Mouse (Mus musculus): ENCODE measurements around the gene Dcst1. TPM values are rescaled to one million over a fixed set of nuclear protein-coding genes. Genes with fewer than 3 reads are reported as not detected.

Dcst1 gene
- total RNA-seq, 2 experiments from 2014 or later, result not detected

DNA sequence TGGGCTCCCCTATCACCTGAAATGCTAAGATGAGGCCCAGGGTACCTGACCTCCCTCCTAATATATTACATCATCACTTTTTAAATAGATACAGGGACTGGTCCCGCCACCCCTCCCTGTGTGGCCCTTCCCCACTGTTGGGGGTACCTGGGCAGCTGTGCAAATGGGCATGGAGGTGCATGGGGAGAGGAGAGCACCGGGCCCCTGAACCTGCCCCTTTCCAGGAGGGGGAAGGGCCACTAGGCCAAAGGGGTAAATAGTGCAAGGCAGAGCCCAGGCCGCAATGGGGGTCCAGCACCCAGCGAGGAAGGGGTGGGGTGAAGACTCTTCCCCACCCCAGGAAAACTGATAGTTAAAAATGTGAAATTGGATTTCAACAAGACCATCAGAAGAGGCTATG is 12.8 kb upstream of the Dcst1 start:
- DNase-seq (ENCODE audit: low spot score in 2 of 2), result no peak
- no peak overlapping the region for H3K4me3 ChIP-seq
- TF ChIP-seq CTCF (conservative IDR thresholded peaks at IDR 0.05), result no peak
- H3K27ac ChIP-seq, result peak overlapping the region; percentile 93; the same call in 1 of the 2 replicates

DNA sequence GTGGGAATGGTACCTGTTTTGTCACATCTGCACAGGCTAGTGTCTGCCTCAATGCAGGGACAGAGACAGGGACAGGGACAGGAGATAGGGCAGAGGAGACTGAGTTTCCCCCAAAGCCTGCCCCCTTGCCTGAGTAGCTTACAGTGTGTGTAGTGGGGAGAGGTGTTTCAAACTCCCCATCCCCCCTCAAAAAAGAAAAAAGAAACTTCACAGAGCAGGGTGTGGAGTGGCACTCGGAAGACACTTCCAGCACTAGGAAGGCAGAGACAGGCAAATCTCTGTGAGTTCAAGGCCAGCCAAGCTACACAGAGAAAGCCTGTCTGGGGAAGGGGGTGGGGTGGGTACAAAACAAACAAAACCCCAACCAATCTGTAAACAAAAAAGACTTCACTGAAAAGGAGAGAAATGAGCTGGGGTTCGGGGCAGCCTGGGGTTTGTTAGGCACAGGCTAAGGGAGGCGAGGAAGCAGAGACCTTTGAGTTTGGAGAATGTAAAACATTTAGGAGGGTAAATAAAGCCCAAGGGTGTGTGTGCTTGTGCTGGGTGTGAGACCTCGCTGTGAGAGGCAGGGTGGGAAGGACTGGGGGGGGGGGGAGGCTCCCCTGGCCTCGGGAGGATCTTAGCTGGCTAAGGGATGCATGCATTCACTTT is 8.7 kb upstream of the Dcst1 start:
- H3K27ac ChIP-seq, result no peak overlapping the region
- H3K4me3 ChIP-seq, result no peak overlapping the region
- DNase-seq (ENCODE audit: low spot score in 2 of 2), result no peak
- TF ChIP-seq CTCF (conservative IDR thresholded peaks at IDR 0.05), result no peak

- no peak for TF ChIP-seq CTCF (conservative IDR thresholded peaks at IDR 0.05)
- Histone ChIP-seq H3K4me3 (no peak overlapping the region), H3K27ac (no peak overlapping the region)
- no peak for DNase-seq (ENCODE audit: low spot score in 2 of 2)
These were observed 2.3 kb upstream of the Dcst1 start for GRCm38 (mm10) chr3:89367338-89367737.

DNA sequence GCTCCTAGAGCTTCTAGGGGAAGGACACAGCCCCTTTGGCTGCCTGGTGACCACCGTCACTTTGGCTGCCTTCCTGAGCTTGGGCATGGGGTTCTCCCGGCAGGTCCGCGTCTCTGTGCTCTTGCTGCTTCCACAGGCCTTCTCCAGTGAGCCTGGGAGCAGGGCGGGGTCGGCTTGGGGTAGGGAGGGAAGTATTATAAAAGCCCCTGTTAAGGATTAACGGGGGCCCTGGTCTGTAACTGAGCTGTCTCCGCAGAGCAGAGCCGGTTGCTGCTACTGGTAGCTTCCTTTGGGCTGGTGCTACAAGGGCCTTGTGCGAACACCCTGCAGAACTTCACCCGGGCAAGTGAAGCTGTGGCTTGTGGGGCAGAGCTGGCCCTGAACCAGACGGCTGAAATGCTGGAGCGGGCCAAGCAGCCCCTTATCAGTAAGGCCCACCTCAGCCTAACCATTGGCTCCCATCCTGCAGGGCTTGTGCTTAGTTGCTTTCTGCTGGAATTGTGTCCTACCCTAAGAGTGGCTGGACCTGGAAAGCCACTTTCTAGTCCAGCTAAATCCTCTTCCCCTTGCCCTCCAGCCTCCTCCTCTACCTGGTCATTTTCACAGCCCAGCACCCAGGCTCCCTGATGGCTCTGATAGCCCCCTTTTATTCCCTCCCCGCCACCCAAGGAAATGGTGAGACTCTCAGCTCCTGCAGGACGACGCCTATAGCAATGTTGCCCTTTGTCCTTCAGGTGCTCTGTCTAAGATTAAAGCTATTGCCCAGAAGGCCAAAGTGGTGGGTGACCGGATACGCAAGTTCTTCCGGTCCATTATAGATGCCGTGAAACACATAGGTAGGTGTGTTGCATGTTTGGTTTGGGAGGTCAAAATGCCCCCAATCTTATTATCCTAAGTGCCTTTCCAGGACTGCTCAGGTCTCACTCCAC is 697 bp upstream of the Dcst1 start:
- TF ChIP-seq CTCF (conservative IDR thresholded peaks at IDR 0.05), result no peak

DNA sequence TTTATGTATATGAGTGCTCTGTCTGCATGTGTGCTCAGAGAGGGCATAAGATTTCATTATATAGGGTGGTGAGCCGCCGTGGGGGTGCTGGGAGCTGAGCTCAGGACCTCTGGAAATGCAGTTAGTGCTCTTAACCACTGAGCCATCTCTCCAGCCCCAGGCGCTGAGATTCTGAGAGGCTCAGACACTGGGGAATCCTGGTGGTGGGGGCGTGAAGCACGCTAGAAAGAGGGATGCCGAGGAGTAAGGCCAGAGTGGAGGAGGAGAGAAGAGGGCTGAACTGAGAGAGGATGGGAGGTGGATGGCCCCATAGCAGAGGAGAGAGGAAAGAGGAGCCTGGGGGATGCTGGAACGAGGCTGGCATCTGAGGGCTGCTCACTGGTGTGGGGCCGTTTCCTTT is 422 bp downstream of the Dcst1 start:
- no peak for TF ChIP-seq CTCF (conservative IDR thresholded peaks at IDR 0.05)
- no peak for DNase-seq (ENCODE audit: low spot score in 2 of 2)
- Histone ChIP-seq H3K27ac (no peak overlapping the region), H3K4me3 (no peak overlapping the region)

More for the DNA sequence above, 697 bp upstream of the Dcst1 start:
- DNase-seq (ENCODE audit: low spot score in 2 of 2), result no peak
- no peak overlapping the region for H3K27ac ChIP-seq
- H3K4me3 ChIP-seq, result no peak overlapping the region

GRCm38 (mm10) chr3:89361675-89362074 is 3.4 kb downstream of the Dcst1 start, which contains the start of gene Dcst2:
Dcst2 (plus strand) TSS chr3:89361975.
- DNase-seq (ENCODE audit: low spot score in 2 of 2), result no peak
- Histone ChIP-seq H3K27ac (no peak within 1 kb of the TSS), H3K4me3 (no peak within 1 kb of the TSS)
- no peak for TF ChIP-seq CTCF (conservative IDR thresholded peaks at IDR 0.05)

- Histone ChIP-seq H3K27ac (no peak overlapping the region), H3K4me3 (no peak overlapping the region)
- TF ChIP-seq CTCF (conservative IDR thresholded peaks at IDR 0.05), result no peak
- no peak for DNase-seq (ENCODE audit: low spot score in 2 of 2)
These were observed 4.8 kb downstream of the Dcst1 start for GRCm38 (mm10) chr3:89360237-89360636.

DNA sequence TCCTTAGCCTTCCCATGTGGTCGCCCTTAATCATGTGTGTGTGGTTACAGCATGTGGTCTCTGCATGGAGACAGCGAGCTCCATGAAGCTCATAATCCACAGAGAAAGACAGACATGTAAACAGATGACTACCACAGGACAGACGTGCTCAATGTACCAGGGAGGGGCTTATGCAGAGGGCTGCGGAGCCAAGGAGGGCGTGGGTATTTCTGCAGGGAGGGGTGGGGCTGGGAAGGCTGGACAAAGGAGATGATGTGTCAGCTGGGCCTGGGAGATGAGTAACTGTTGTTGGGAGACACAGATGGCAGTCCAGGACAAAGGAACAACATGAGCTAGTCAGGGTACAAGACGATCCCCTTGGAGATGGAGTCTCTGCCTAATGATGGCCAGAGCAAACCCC is 5.4 kb downstream of the Dcst1 start:
- DNase-seq (ENCODE audit: low spot score in 2 of 2), result no peak
- H3K4me3 ChIP-seq, result no peak overlapping the region
- TF ChIP-seq CTCF (conservative IDR thresholded peaks at IDR 0.05), result no peak
- no peak overlapping the region; the same call in 1 of the 2 replicates for H3K27ac ChIP-seq

GRCm38 (mm10) chr3:89356029-89356428 is 9.0 kb downstream of the Dcst1 start:
- Histone ChIP-seq H3K27ac (no peak overlapping the region), H3K4me3 (no peak overlapping the region)
- DNase-seq (ENCODE audit: low spot score in 2 of 2), result no peak
- TF ChIP-seq CTCF (conservative IDR thresholded peaks at IDR 0.05), result no peak

- DNase-seq (ENCODE audit: low spot score in 2 of 2), result no peak
- H3K27ac ChIP-seq, result no peak overlapping the region
- no peak for TF ChIP-seq CTCF (conservative IDR thresholded peaks at IDR 0.05)
- no peak overlapping the region for H3K4me3 ChIP-seq
These were observed 9.5 kb downstream of the Dcst1 start for GRCm38 (mm10) chr3:89355512-89355902.

DNA sequence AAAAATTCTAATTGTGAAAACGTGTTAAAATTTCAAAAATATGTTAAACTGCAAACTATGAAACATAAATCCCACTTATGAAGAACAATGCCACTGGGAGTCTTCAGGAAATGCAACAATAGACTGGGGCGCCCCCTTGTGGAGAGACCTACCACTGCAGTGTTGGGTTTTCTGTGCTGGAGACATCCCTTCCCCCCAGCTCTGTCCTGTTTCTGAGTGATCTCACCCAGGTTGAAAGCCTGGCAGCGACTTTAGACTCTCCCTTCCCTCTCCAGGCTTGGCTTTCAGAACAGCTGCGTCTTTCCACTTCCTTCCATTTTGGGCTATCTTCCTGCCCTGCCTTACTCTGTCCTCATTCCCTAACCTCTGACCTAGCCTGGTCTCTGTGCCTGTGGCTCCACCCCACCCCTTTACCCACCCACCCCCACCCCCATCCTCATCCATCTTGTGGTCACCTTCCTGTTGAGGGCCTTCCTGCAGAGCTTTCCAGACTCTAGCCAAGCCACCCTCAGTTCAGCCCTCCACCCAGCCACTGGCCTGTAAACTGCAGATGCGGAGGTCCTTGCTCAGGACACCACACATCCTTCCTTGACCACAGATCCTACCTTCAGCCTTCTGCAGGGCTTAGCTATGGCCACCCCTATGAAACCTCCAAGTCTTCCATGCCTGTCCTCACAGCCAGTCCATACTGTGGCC is 10.1 kb downstream of the Dcst1 start:
- Histone ChIP-seq H3K27ac (no peak overlapping the region), H3K4me3 (no peak overlapping the region)

DNA sequence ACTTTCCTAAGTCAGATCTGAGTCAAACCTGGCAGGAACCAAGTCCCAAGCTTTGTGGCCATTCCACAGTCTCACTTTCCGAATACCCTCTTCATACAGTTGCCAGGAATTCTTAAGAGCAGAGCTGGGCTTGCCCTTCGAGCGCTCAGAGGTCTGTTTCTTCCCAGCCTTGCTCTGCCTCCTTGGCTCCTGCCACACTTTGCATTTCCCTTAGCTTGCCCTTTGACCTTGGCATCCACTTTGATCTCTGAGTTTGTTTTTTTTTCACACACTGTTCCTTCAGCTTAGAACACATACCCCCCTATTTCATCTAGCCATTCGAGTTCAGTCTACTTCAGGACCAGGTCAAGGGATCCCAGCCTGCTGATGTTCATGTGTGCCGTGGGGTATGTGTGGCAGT is 13.8 kb downstream of the Dcst1 start:
- Histone ChIP-seq H3K27ac (no peak overlapping the region), H3K4me3 (no peak overlapping the region)
- DNase-seq (ENCODE audit: low spot score in 2 of 2), result no peak
- TF ChIP-seq CTCF (conservative IDR thresholded peaks at IDR 0.05), result no peak

More for the DNA sequence above, 10.1 kb downstream of the Dcst1 start:
- DNase-seq (ENCODE audit: low spot score in 2 of 2), result peak; percentile 86 to 93
- TF ChIP-seq CTCF (conservative IDR thresholded peaks at IDR 0.05), result peak; percentile 99
